Mouse (Mus musculus) kidney, postnatal 0 days (tissue): ENCODE measurements at regions not wholly inside any gene's neighbourhood (a gene's known extent, or its start where the extent isn't known, plus 50 kb on each side); places are given as distances from the start of the nearest gene placed in this dataset.

Source experiments
- ATAC-seq: fragments of 200-750 bp; cut with Nextera tagmentation; replicated peaks from 2 replicates; pipeline ENCODE4 v1.8.0; 2017; ENCODE audit warnings: low read depth, moderate number of reproducible peaks, moderate TSS enrichment, moderate library complexity; ENCODE audit not compliant: low FRiP score
- DNase-seq: peaks from one replicate; pipeline ENCODE4 v3.0.0-alpha.2; 2016; ENCODE audit warnings: low spot score
- H3K27ac ChIP-seq: fragments of 300-500 bp; sonication (generic); 2 replicates; pipeline ENCODE4 v1.5.1; 2014; ENCODE audit warnings: mild to moderate bottlenecking
- H3K27me3 ChIP-seq: fragments of 300-500 bp; sonication (generic); 2 replicates; pipeline ENCODE4 v1.6.1; 2014; ENCODE audit warnings: low read length, mixed read lengths; ENCODE audit not compliant: insufficient read depth
- H3K36me3 ChIP-seq: fragments of 300-500 bp; sonication (generic); 2 replicates; pipeline ENCODE4 v1.6.1; 2014; ENCODE audit warnings: low read length, mixed read lengths; ENCODE audit not compliant: insufficient read depth
- H3K4me1 ChIP-seq: fragments of 300-500 bp; sonication (generic); replicated peaks from 2 replicates; pipeline ENCODE4 v1.6.1; 2014; ENCODE audit warnings: antibody characterized with exemption, low read length, mixed read lengths; ENCODE audit not compliant: insufficient read depth
- H3K4me2 ChIP-seq: fragments of 300-500 bp; sonication (generic); 2 replicates; pipeline ENCODE4 v1.6.1; 2014; ENCODE audit warnings: mild to moderate bottlenecking, low read length, moderate library complexity, mixed read lengths
- H3K4me3 ChIP-seq: fragments of 300-500 bp; sonication (generic); replicated peaks from 2 replicates; pipeline ENCODE4 v1.5.1; 2014; ENCODE audit warnings: low read depth, low read length
- H3K9ac ChIP-seq: fragments of 300-500 bp; sonication (generic); 2 replicates; pipeline ENCODE4 v1.6.1; 2014; ENCODE audit warnings: low read depth, low read length
- H3K9me3 ChIP-seq: fragments of 300-500 bp; sonication (generic); replicated peaks from 2 replicates; pipeline ENCODE4 v1.6.1; 2016; ENCODE audit warnings: low read length, inconsistent platforms, mixed read lengths
- CTCF ChIP-seq: IDR thresholded peaks from 2 replicates; pipeline ENCODE4 v1.5.1; 2016; ENCODE audit warnings: antibody characterized with exemption, low read depth, mild to moderate bottlenecking, moderate library complexity
- WGBS: fragments of 180-500 bp; shearing (Covaris S2); extraction: QIAGEN DNeasy Blood & Tissue Kit; methylation state at CpG from one replicate; pipeline ENCODE4 v1.1.7; 2014; 5-methylcytosine and 5-hydroxymethylcytosine counted together

DNA sequence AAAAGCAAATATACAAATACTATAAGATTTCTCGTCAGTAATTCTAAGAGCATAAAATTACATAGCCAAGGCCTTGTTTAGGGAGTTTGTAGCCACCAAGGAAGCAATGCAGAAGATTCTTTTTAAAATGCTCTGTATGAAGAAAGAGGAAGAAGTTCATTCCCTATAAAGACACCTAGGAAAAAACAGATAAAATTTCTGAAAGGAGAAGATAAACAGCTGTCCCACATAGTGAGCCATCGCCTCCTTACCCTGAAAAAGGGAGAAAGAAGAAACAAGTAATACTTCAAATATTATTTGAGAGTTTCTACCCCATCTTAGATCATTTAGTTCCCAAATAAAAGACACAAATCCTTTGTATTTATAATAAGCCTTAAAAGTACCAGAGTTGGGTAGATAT is 190.3 kb upstream of the Mad2l1 start:
- TF ChIP-seq CTCF, result no peak
- WGBS, result 82% methylated on average over 2 of the region's 2 CpGs
- no peak overlapping the region for H3K9ac ChIP-seq
- no peaks in the 10 kb centered on the region for H3K4me1 ChIP-seq
- H3K4me2 ChIP-seq, result no peak overlapping the region
- H3K27me3 ChIP-seq, result no peaks in the 10 kb centered on the region
- no peak overlapping the region for H3K4me3 ChIP-seq
- no peaks in the 10 kb centered on the region for H3K36me3 ChIP-seq
- H3K27ac ChIP-seq, result no peak overlapping the region
- no peak for DNase-seq
- ATAC-seq, result no peak
- no peaks in the 10 kb centered on the region for H3K9me3 ChIP-seq

DNA sequence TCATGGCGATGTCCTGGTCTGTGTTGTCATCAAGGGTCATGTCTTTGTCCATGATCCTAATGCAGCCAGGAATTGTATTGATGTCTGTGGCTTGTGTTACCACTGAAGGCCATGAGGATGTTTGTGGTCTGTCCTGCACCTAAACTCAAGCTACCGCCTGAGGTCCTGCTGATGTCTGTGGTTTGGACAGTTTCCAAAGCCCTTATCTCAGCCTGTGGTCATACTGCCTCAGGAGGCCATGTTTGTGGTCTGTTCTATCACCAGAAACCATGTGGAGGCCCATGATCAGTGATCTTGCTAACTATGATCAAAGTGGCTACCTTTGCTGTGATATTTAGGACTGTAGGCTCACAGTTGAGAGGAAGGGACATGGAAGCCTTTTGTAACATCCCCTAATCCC is 187.8 kb upstream of the Mad2l1 start:
- DNase-seq (no peak), ATAC-seq (no peak)
- H3K4me1 ChIP-seq, result no peaks in the 10 kb centered on the region
- H3K4me2 ChIP-seq, result no peak overlapping the region
- no peak overlapping the region for H3K4me3 ChIP-seq
- H3K9me3 ChIP-seq, result no peaks in the 10 kb centered on the region
- H3K36me3 ChIP-seq, result no peaks in the 10 kb centered on the region
- no peak for TF ChIP-seq CTCF
- 88% methylated on average over 2 of the region's 2 CpGs for whole genome bisulfite sequencing
- no peaks in the 10 kb centered on the region for H3K27me3 ChIP-seq
- H3K27ac ChIP-seq, result no peak overlapping the region
- H3K9ac ChIP-seq, result no peak overlapping the region

- Histone ChIP-seq H3K4me3 (no peak overlapping the region), H3K27ac (no peak overlapping the region), H3K36me3 (no peaks in the 10 kb centered on the region), H3K27me3 (no peaks in the 10 kb centered on the region), H3K9me3 (no peaks in the 10 kb centered on the region), H3K4me1 (0 out of 2 replicates have a peak, but pooled peaks cover 3% of the 10 kb centered on the region), H3K4me2 (no peak overlapping the region), H3K9ac (no peak overlapping the region)
- TF ChIP-seq CTCF, result no peak
- no peak for ATAC-seq
- 56% methylated on average over 3 of the region's 3 CpGs for WGBS
- DNase-seq, result peak; percentile 53
Measured at GRCm38 (mm10) chr6:66361130-66361529, 174.1 kb upstream of the Mad2l1 start.

DNA sequence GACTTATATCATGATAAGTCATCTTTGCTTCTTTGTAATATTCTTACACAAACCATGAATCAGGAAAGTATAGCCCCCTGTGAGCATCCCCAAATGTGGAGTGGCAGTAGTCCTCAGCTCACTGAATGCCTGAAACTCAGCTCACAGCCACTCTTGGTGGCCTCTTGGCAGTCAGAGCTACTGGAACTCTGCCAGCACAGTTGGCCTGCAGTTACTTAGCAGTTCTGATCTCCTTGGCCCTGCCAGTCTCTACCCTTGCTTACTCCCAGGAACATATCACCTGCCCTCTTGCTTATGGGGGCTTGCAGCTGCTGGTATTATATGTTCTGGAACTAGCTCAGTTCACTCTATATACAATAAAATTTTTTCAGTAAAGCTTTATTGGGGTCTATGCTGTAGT is 167.9 kb upstream of the Mad2l1 start:
- ATAC-seq (no peak), DNase-seq (no peak)
- H3K9ac ChIP-seq, result no peak overlapping the region
- no peak overlapping the region for H3K4me2 ChIP-seq
- H3K4me3 ChIP-seq, result no peak overlapping the region
- H3K27me3 ChIP-seq, result no peaks in the 10 kb centered on the region
- TF ChIP-seq CTCF, result no peak
- no peaks in the 10 kb centered on the region for H3K4me1 ChIP-seq
- H3K36me3 ChIP-seq, result no peaks in the 10 kb centered on the region
- no peaks in the 10 kb centered on the region for H3K9me3 ChIP-seq
- no peak overlapping the region for H3K27ac ChIP-seq

DNA sequence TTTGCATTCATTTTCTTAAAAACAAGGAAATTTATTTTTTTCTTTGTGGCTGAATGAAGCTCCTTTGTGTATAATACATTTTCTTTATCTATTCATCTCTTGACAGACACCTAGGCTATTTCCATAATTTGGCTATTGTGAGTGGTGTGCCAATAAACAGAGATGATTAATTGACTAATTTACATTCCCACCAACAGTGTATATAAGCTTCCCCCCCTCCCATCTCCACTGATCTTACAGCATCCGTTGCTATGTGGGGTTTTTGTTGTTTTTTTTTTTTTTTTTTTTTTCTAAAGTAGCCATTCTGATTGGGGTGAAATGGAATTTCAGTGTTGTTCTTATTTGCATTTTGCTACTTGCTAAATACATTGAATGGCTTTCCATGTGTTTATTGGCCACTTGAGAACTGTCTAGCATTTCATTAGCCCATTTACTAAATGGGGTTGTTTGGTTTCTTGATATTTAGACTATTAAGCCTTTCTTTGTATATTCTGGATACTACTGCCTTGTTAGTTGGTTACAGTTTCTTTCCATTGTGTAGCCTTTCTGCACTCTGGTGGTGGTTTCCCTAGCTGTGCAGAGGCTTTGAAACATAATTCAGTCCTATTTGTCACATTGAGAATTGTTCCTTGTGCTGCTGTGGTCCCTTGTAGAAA is 153.8 kb upstream of the Mad2l1 start:
- Histone ChIP-seq H3K4me3 (no peak overlapping the region), H3K9ac (no peak overlapping the region), H3K9me3 (no peaks in the 10 kb centered on the region), H3K27ac (no peak overlapping the region), H3K36me3 (no peaks in the 10 kb centered on the region), H3K4me1 (no peaks in the 10 kb centered on the region), H3K4me2 (no peak overlapping the region), H3K27me3 (no peaks in the 10 kb centered on the region)
- DNase-seq (no peak), ATAC-seq (no peak)
- 50% methylated on average over 1 of the region's 1 CpGs for WGBS
- peak; percentile 17; the same call in 1 of the 2 replicates for TF ChIP-seq CTCF

DNA sequence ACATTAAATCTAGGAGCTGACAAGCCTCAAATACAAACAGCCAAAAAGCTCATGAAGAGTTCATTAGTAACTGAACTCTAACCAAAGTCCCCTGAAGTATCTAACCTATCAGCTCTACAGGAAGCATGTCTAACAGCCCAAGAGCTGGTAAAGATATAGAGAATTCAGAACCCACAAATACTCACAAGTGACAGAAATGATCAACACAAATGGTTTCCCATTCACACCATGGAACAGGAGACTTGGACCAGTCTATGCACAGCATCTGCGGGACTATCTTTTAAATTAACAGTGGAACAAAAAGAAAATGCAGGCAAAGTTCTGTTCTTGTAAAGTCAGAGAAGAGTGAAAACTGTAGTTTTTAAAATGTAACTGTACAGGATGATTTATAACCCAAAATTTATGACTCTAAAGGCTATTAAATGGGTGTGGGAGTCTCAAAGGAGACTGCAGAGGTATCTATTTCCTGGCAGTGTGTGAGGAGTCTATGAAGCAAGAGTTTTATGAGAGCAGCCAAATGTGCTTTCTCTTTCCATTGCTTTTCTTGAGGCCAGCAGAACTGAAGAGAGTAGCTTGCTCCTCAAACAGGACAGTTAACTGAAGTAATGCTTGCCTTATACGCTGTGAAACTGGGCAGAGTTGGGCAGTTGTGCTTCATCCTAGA is 152.7 kb upstream of the Mad2l1 start:
- no peak overlapping the region for H3K4me3 ChIP-seq
- ATAC-seq, result peak; percentile 68; the same call in 1 of the 2 replicates
- TF ChIP-seq CTCF, result no peak
- peak; percentile 74 for DNase-seq
- H3K4me2 ChIP-seq, result no peak overlapping the region
- no peaks in the 10 kb centered on the region for H3K9me3 ChIP-seq
- H3K36me3 ChIP-seq, result no peaks in the 10 kb centered on the region
- no peaks in the 10 kb centered on the region for H3K27me3 ChIP-seq
- H3K4me1 ChIP-seq, result no peaks in the 10 kb centered on the region
- H3K27ac ChIP-seq, result no peak overlapping the region
- 49% methylated on average over 2 of the region's 2 CpGs for WGBS
- no peak overlapping the region for H3K9ac ChIP-seq
